Mouse (Mus musculus) G1E-ER4 (cell line): ENCODE data around the gene Ctla4. TPM values are rescaled to one million over a fixed set of nuclear protein-coding genes. Genes with fewer than 3 reads are reported as not detected.

Experiments
- GATA1 ChIP-seq: IDR thresholded peaks from one replicate; pipeline ENCODE4 v1.8.0; 2012; ENCODE audit warnings: low read length, inconsistent platforms
- polyA plus RNA-seq: library from polyadenylated mRNA; stranded (reverse); fragments of >175 nt; gene quantifications from 2 replicates; pipeline ENCODE4 v1.2.3, GENCODE M21; 2012

Gene Ctla4
- polyA plus RNA-seq, 1 experiment: not detected

- TF ChIP-seq GATA1: no peak
Observed at GRCm38 (mm10) chr1:60902547-60902946, 15.7 kb downstream of the Ctla4 start.

GRCm38 (mm10) chr1:60903126-60903525 is 16.3 kb downstream of the Ctla4 start:
- TF ChIP-seq GATA1: no peak

GRCm38 (mm10) chr1:60904456-60904978 is 17.7 kb downstream of the Ctla4 start:
- TF ChIP-seq GATA1: no peak

GRCm38 (mm10) chr1:60907466-60907865 is 20.7 kb downstream of the Ctla4 start:
- no peak for TF ChIP-seq GATA1

- no peak for TF ChIP-seq GATA1
Observed at GRCm38 (mm10) chr1:60908751-60909161, 22.0 kb downstream of the Ctla4 start.

- TF ChIP-seq GATA1: no peak
Observed at GRCm38 (mm10) chr1:60909746-60910145, 22.9 kb downstream of the Ctla4 start.

- TF ChIP-seq GATA1: no peak
Observed at GRCm38 (mm10) chr1:60910796-60911195, 24.0 kb downstream of the Ctla4 start.

GRCm38 (mm10) chr1:60911631-60912030 is 24.8 kb downstream of the Ctla4 start:
- TF ChIP-seq GATA1: no peak

GRCm38 (mm10) chr1:60913305-60913704 is 26.5 kb downstream of the Ctla4 start:
- no peak for TF ChIP-seq GATA1

GRCm38 (mm10) chr1:60916281-60916781 is 29.5 kb downstream of the Ctla4 start:
- no peak for TF ChIP-seq GATA1

- TF ChIP-seq GATA1: no peak
Observed at GRCm38 (mm10) chr1:60920493-60921355, 33.9 kb downstream of the Ctla4 start.

GRCm38 (mm10) chr1:60929036-60929435 is 42.2 kb downstream of the Ctla4 start:
- no peak for TF ChIP-seq GATA1

GRCm38 (mm10) chr1:60930397-60930796 is 43.6 kb downstream of the Ctla4 start:
- TF ChIP-seq GATA1: no peak

- no peak for TF ChIP-seq GATA1
Observed at GRCm38 (mm10) chr1:60935968-60936581, 49.3 kb downstream of the Ctla4 start.

GRCm38 (mm10) chr1:60936963-60937711 is 50.3 kb downstream of the Ctla4 start:
- TF ChIP-seq GATA1: no peak

GRCm38 (mm10) chr1:60938256-60938655 is 51.5 kb downstream of the Ctla4 start:
- no peak for TF ChIP-seq GATA1
